Mouse (Mus musculus): ENCODE results near the gene Gm14569.

Gene Gm14569

DNA sequence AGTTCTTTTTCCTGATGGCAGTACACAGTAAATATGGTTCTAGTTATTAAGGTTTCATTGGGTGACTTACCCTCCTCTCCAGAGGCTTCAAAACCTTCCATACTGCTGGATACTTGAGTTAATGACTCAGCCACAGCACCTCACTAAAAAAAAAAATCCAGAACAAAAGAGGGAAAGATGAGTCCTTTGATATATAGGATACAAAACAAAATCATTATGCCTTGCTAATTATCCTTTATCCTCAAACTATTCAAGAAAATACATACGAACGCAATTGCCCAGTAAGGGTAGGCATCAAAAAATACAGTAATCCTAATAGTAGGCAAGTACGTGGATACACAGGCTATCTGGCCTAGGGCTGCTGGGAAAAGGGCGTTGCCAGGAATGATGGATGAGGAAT is at the start of gene Gm14569:
Gene Gm14569 (minus strand): TSS at position 101 of the 400 bp plus-strand sequence.
- DNase-seq (ENCODE audit: low spot score): no peak

- DNase-seq (ENCODE audit: low spot score): peak; percentile 67
These were observed 42.9 kb upstream of the Gm14569 start for GRCm38 (mm10) chrX:36534514-36534913.

- DNase-seq (ENCODE audit: low spot score): no peak
These were observed 42.1 kb upstream of the Gm14569 start for GRCm38 (mm10) chrX:36533744-36534143.

GRCm38 (mm10) chrX:36530251-36530650 is 38.6 kb upstream of the Gm14569 start:
- no peak for DNase-seq (ENCODE audit: low spot score)

DNA sequence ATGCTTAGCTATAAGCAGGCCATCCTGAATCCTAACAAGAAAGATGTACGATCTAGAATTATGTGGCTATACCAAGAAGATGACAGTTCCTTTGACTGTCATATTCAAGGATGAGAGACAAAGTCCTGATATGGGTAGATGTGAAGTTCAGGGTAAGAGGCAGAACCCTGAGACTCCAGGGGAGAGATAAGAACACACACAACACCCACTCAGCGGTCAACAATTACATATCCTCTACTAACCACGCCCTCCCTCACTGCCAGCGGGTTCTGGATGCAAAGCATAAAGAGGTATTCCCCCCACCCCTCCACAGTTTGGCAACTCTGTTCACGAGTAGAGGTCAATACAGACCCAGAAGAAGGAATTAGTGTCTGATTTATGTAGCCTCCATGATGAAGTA is 32.1 kb upstream of the Gm14569 start:
- no peak for DNase-seq (ENCODE audit: low spot score)

- no peak for DNase-seq (ENCODE audit: low spot score)
These were observed 22.1 kb upstream of the Gm14569 start for GRCm38 (mm10) chrX:36513726-36514125.

GRCm38 (mm10) chrX:36513231-36513630 is 21.6 kb upstream of the Gm14569 start:
- no peak for DNase-seq (ENCODE audit: low spot score)

GRCm38 (mm10) chrX:36506863-36507262 is 15.2 kb upstream of the Gm14569 start:
- peak; percentile 19 for DNase-seq (ENCODE audit: low spot score)

DNA sequence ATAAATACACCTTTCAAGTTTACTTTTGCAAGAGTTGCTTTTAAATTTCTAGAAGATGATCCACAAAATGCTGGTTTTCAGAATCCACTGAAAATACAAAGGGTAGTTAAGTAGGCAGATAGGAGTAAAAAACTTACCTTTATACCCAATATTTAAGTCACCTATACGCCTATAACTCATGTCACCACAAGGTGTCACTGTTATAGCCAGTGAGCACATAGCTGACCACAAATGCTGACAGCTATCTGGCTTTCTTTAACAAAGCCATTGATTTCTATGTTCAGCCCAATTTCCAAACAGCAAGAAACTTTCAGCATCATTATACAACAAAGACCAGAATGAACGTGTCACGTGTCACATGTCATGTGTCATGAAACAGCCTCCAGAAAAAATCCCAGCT is 2.1 kb downstream of the Gm14569 start:
- DNase-seq (ENCODE audit: low spot score): peak; percentile 30

- peak; percentile 12 for DNase-seq (ENCODE audit: low spot score)
These were observed 3.6 kb downstream of the Gm14569 start for GRCm38 (mm10) chrX:36487996-36488395.

- DNase-seq (ENCODE audit: low spot score): no peak
These were observed 16.8 kb downstream of the Gm14569 start for GRCm38 (mm10) chrX:36474873-36475272.

GRCm38 (mm10) chrX:36474103-36474751 is 17.4 kb downstream of the Gm14569 start:
- DNase-seq (ENCODE audit: low spot score): peak; percentile 6

GRCm38 (mm10) chrX:36456031-36456430 is 35.6 kb downstream of the Gm14569 start:
- peak; percentile 32 for DNase-seq (ENCODE audit: low spot score)

DNA sequence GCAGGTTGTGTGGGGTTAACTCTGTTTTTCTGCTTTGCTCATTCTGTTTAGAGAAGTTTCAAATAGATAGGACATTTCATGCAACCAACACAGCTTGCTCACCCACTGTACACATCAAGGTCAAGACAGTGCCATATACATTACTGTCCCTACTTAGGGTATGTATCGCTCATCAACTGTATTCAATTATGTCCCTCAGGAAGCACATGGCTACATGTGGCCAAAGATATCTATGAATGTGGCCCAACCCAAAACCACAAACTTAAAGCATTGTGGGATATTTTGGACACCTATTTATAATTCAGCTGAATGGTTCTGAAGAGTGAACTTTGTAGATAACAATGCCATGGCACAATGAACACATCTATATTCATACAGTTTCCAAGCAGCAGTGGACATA is 53.7 kb downstream of the Gm14569 start:
- DNase-seq (ENCODE audit: low spot score): no peak

DNA sequence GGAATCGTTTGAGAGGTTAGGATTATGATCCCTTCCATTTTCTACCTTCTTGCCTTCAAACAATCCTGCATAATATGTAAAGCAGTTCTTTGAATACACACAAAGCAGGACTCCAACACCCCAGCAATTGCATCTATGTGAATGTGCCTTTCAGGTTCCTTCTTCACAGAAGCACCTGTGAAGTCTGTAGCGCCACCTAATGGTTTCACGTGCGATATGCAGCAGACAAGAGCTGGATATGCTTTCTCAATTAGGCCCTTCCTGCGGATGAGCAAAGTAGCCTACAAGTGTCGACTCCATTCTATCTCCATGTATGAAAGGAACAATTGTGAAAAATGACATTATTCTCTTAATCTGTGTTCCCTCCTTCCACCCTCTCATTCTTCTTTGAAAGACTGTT is 56.6 kb downstream of the Gm14569 start:
- peak; percentile 12 for DNase-seq (ENCODE audit: low spot score)

DNA sequence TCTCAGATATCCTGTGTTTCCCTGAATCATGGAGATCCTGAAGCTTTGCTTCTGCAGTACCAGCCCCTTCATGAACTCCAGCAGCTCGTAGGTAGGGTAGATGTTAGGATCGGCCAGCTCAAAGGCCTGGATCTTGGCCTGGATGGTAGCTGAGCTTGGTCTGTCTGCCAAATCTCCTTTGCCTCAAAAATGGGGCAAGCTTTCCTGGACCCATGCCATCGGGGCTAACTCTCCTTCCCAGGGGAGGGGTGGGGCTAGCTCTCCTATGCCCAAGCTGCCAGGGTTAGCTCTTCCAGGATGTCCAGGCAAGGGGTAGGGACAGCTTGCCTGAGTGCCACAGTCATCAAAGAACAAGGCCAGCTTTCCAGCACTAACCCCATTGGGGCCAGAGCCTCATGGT is 72.5 kb downstream of the Gm14569 start:
- DNase-seq (ENCODE audit: low spot score): no peak

DNA sequence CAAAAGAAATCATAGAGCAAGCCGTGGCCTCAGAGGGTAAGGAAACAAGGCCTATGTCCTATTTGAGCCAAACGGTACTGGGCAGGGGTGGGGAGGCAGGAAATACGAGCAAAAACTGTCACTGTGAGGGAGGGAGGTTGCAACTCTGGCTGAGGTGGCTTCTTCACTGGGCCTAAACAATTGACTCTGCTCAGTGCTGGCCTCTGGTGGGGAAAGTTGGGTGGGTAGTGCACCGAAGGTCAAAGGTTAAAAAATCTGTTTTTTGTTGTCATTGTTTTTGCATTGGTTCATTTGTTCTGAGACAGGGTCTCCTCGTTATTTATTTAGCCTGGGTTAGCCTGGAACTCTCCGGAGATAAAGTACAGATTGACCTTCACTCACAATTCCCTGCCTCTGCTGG is 89.3 kb downstream of the Gm14569 start:
- DNase-seq (ENCODE audit: low spot score): no peak

GRCm38 (mm10) chrX:36400980-36401379 is 90.7 kb downstream of the Gm14569 start, which contains the start of gene Gm6268:
Gene Gm6268, plus strand, starts transcription at chrX:36401280.
- DNase-seq (ENCODE audit: low spot score): no peak

DNA sequence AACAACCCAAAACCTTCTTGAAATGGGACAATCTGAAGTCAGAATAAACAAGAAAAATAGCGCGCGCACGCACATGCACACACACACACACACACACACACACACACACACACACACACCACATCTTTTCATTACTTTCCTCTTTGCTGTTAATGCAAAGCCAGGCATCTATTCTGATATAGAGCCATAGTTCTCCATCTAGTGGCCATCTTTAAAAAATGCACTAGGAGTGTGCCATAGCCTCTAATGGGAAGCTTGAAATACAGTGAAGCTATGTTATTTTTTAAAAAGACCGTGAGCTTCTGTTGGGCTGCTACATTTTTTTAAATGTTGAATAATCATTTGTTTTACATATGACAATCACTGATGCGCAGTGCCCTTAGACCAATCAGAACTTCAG is 98.4 kb downstream of the Gm14569 start:
- peak; percentile 35 for DNase-seq (ENCODE audit: low spot score)

DNA sequence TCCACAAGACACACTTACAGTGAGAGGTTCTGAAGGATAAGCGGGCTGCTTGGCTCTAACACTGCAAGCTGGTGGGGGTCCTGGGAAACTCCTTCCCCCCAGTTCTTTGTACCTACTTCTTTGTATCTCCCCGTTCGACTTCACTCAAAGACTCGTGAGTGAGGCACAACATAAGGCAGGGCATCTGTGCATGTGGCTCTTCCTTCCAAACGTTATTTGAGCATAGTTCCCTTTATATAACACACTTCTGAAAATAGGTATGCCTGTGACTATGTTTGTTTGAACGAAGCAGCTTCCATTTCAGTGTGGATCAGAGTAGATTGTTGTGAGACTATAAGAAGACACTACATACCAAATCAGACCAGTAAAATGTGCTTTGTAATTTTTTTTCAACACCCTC is 99.0 kb downstream of the Gm14569 start:
- DNase-seq (ENCODE audit: low spot score): no peak

DNA sequence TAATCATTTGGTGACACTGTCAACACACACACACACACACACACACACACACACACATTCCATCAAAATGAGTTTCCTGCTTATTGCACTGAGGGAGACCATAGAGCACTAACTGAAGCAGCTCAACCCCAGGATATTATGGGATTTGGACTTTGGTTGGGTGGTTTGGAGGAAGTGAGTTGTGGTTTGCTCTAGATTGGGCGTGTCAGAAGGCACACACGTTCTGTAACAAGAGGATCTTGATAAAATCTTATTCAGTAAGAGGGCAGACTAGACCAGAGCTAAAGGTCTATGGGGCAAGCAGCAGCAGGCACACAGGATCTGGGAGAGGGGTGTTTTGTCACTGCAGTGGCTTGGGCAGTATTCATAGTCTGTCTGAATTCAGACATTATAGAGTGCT is 101.1 kb downstream of the Gm14569 start:
- DNase-seq (ENCODE audit: low spot score): no peak

DNA sequence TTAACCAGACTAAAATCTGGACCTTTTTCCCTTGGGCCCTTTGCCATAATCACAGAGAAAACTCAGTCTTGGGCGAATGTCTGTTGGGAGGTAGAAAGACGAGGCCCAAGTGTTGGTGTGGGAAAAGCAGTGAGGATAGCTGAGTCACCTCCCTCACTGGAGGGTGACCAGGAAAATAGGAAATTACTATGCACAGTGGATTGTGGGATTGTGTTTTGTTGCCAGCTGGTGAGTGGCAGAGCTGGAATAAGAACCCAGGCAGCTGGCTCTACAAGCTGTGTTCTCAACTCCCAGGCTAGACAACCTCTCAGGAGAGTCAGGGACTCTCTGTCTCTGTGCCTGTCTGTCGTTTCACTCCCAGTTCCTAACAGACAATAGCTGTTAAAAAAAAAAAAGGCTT is 101.7 kb downstream of the Gm14569 start:
- no peak for DNase-seq (ENCODE audit: low spot score)

DNA sequence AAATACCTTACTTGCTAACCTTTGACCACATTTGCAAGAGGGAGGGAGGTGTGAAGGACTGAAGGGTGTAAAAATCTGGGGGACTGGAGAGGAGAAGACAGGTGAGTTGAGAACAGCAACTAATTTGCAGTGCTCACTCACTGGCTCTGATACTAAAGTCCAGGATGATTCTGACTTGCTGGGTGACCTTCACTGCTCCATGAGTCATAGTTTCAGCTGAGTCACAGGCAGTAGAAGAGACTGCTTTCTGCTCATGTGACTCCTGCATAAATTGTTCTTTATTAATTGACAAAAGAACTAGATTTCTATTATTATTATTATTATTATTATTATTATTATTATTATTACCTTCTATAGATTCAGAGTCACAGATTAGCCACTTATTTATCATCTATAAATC is 106.3 kb downstream of the Gm14569 start:
- no peak for DNase-seq (ENCODE audit: low spot score)

Measured in embryo, embryonic 10 days (tissue).